Mouse (Mus musculus): ENCODE results near the gene Dnm2.

- TF ChIP-seq CTCF (IDR thresholded peaks at IDR 0.05; ENCODE audit: borderline replicate concordance, control insufficient read depth, extremely low read depth, insufficient read depth, low read length, poor library complexity) (no peak), POLR2A (IDR thresholded peaks at IDR 0.05; ENCODE audit: control insufficient read depth, extremely low read depth, insufficient read depth, low read length, poor library complexity) (no peak)
These were observed 78.6 kb downstream of the Dnm2 start for GRCm38 (mm10) chr9:21503352-21503751.
